Mouse (Mus musculus): ENCODE results near the gene Dnajb13. TPM values are rescaled to one million over a fixed set of nuclear protein-coding genes. Genes with fewer than 3 reads are reported as not detected.
"Not testable (repeated sequence)": the region's sequence is repeated elsewhere in the genome, so short reads cannot be mapped to it uniquely, and the experiment has no call there.

Gene Dnajb13
- polyA plus RNA-seq, 1 experiment from 2014 or later = 4.7 TPM

DNA sequence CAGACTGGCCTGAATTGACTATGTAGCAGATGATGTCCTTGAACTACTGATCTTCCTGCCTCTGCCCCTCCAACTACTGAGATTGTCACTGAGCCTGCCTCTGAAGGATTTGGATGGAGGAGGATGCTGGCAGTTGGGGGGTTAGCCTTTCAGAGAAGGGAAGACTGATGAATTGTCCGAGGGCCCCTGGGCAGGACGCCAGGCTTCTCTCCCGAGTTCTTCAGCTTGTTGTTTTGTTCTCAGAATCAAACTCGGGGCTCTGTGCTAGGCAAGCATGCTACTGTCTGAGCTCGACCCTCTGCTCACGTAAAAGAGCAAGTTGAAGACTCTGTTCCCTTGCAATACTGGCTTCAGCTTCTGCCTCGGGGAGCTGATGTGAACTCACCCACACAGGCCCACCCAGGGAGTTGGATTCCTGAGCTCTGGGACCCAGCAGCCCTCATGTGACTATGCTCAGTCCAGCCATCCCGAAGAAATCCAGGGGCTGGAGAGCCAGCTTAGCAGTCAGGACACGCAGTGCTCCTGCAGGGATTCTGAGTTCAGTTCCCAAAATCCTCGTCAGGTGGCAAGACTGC is 26.2 kb downstream of the Dnajb13 start:
- Histone ChIP-seq H3K4me2 (ENCODE audit: low read depth, low read length) (no peak overlapping the region), H3K4me1 (ENCODE audit: control insufficient read depth, insufficient read depth, low read length) (peaks cover 6% of the 10 kb centered on the region; the same call in 1 of the 2 replicates), H3K36me3 (ENCODE audit: control insufficient read depth, insufficient read depth, low read length) (no peaks in the 10 kb centered on the region), H3K9me3 (ENCODE audit: control insufficient read depth, low read length) (no peaks in the 10 kb centered on the region), H3K27me3 (replicated peaks; ENCODE audit: control insufficient read depth, insufficient read depth, low read length) (no peaks in the 10 kb centered on the region), H3K4me3 (ENCODE audit: low read depth, low read length) (no peak overlapping the region), H3K27ac (replicated peaks; ENCODE audit: low read depth, low read length) (no peak overlapping the region; the same call in 1 of the 2 replicates), H3K9ac (ENCODE audit: low read depth, low read length) (no peak overlapping the region)
- 31% methylated on average over 10 of the region's 10 CpGs for WGBS
- peak; percentile 39 for DNase-seq (ENCODE audit: low spot score)
- ATAC-seq (ENCODE audit: low read depth) = no peak

DNA sequence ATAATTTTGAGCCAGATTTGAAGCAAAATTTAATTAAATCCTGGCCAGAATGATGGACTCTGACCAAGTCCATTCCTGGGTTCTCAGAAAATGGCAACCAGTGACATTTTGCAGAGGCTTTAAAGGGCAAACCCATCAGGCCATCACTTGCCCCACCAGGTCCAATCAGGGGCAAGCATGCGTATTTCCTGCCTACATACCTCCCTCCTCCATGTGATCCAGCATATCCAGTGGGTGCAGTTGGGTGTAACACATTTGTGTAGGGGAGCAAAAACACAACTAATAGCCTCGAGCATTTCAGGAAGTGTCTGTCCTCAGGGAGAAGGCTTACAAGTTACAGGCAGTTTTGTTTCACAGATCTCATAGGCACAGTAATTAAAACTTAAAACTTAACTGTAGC is 27.5 kb downstream of the Dnajb13 start:
- Histone ChIP-seq H3K4me3 (ENCODE audit: low read depth, low read length) (no peak overlapping the region), H3K36me3 (ENCODE audit: control insufficient read depth, insufficient read depth, low read length) (no peaks in the 10 kb centered on the region), H3K27ac (replicated peaks; ENCODE audit: low read depth, low read length) (no peak overlapping the region), H3K9me3 (ENCODE audit: control insufficient read depth, low read length) (no peaks in the 10 kb centered on the region), H3K9ac (ENCODE audit: low read depth, low read length) (no peak overlapping the region), H3K4me1 (ENCODE audit: control insufficient read depth, insufficient read depth, low read length) (no peaks in the 10 kb centered on the region), H3K27me3 (replicated peaks; ENCODE audit: control insufficient read depth, insufficient read depth, low read length) (no peaks in the 10 kb centered on the region), H3K4me2 (ENCODE audit: low read depth, low read length) (no peak overlapping the region)
- WGBS = 59% methylated on average over 2 of the region's 2 CpGs
- DNase-seq (ENCODE audit: low spot score) = no peak
- ATAC-seq (ENCODE audit: low read depth) = no peak

DNA sequence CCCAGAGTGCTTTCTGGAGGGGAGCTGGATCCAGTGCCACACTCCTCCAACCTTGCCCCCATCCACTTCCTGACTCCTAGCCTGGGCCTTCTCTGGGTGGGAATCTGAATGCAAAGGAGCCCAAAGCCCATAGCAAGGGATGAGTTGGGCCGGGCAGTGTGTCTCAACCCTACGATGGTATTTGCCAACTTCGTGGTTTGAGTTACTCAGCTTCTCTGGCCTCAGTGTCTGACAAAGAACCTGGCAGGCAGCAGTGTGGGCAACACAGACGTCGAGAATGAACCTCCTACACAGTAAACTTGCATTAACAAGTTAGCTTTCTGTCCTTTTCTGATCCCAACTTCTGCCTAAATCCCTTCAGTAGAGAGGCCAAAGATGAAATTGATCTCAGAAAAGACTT is 30.3 kb downstream of the Dnajb13 start:
- no peak for DNase-seq (ENCODE audit: low spot score)
- Histone ChIP-seq H3K9me3 (ENCODE audit: control insufficient read depth, low read length) (no peaks in the 10 kb centered on the region), H3K27me3 (replicated peaks; ENCODE audit: control insufficient read depth, insufficient read depth, low read length) (no peaks in the 10 kb centered on the region), H3K36me3 (ENCODE audit: control insufficient read depth, insufficient read depth, low read length) (no peaks in the 10 kb centered on the region), H3K4me1 (ENCODE audit: control insufficient read depth, insufficient read depth, low read length) (no peaks in the 10 kb centered on the region), H3K27ac (replicated peaks; ENCODE audit: low read depth, low read length) (no peak overlapping the region), H3K4me3 (ENCODE audit: low read depth, low read length) (no peak overlapping the region), H3K9ac (ENCODE audit: low read depth, low read length) (no peak overlapping the region), H3K4me2 (ENCODE audit: low read depth, low read length) (no peak overlapping the region)
- WGBS = 80% methylated on average over 5 of the region's 5 CpGs
- no peak for ATAC-seq (ENCODE audit: low read depth)

DNA sequence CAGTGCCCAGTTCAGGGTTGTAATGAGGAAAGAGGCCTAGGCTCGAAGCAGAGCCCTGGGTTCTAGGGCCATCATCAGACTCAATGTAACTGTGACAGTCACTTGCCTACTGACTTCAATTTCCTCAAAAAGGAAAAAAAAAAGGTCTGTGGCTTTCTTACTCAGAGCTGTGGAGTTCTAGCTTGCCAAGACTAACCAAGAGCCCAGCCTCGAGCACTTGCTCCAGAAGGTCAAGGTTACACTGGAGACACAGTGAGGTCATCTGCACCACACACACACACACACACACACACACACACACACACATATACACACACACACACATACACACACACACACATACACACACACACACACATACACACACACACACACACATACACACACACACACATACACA is 32.7 kb downstream of the Dnajb13 start:
- 94% methylated on average over 1 of the region's 2 CpGs for WGBS
- H3K9me3 ChIP-seq (ENCODE audit: control insufficient read depth, low read length); H3K4me2 ChIP-seq (ENCODE audit: low read depth, low read length); ATAC-seq (ENCODE audit: low read depth); H3K4me3 ChIP-seq (ENCODE audit: low read depth, low read length); DNase-seq (ENCODE audit: low spot score); H3K36me3 ChIP-seq (ENCODE audit: control insufficient read depth, insufficient read depth, low read length); H3K4me1 ChIP-seq (ENCODE audit: control insufficient read depth, insufficient read depth, low read length); H3K9ac ChIP-seq (ENCODE audit: low read depth, low read length); H3K27ac ChIP-seq (replicated peaks; ENCODE audit: low read depth, low read length); H3K27me3 ChIP-seq (replicated peaks; ENCODE audit: control insufficient read depth, insufficient read depth, low read length): not testable (repeated sequence)

DNA sequence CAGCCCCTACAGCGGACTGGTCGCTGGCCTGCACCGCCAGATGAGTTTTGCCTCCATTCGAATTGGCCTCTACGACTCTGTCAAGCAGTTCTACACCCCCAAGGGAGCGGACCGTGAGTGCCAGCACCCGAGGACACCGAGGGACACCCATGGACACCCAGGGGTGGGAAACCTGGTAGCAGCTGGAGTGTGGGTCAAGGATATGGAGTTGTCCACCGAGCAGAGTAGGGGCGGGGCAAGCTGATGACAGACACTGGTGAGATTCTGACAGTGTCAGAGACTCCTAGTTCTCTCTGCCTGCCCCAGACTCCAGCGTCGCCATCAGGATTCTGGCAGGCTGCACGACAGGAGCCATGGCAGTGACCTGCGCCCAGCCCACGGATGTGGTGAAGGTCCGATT is 34.6 kb downstream of the Dnajb13 start:
- ATAC-seq (ENCODE audit: low read depth) (0 out of 2 replicates have a peak, but pooled peaks have one; percentile 6), DNase-seq (ENCODE audit: low spot score) (no peak)
- Histone ChIP-seq H3K9me3 (ENCODE audit: control insufficient read depth, low read length) (no peaks in the 10 kb centered on the region), H3K27ac (replicated peaks; ENCODE audit: low read depth, low read length) (no peak overlapping the region), H3K4me1 (ENCODE audit: control insufficient read depth, insufficient read depth, low read length) (no peaks in the 10 kb centered on the region), H3K4me2 (ENCODE audit: low read depth, low read length) (no peak overlapping the region), H3K36me3 (ENCODE audit: control insufficient read depth, insufficient read depth, low read length) (no peaks in the 10 kb centered on the region), H3K4me3 (ENCODE audit: low read depth, low read length) (no peak overlapping the region), H3K27me3 (replicated peaks; ENCODE audit: control insufficient read depth, insufficient read depth, low read length) (no peaks in the 10 kb centered on the region), H3K9ac (ENCODE audit: low read depth, low read length) (no peak overlapping the region)
- 82% methylated on average over 17 of the region's 17 CpGs for WGBS

DNA sequence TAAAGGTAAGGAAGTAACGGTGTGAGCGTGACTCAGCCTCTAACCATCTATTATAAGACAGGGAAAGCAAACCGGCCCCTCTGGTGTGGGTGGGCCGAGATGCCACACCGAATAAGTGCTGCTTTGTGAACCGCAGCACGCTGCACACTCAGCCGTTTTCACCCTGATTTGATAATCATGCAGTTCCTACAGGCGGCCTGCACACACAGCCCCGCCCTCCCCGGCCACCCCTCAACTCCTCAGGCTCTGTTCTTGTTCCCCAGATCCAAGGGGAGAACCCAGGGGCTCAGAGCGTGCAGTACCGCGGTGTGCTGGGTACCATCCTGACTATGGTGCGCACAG is 35.0 kb downstream of the Dnajb13 start:
- peak; percentile 53 for DNase-seq (ENCODE audit: low spot score)
- H3K4me1 ChIP-seq (ENCODE audit: control insufficient read depth, insufficient read depth, low read length) = no peaks in the 10 kb centered on the region; the same call in 1 of the 2 replicates
- WGBS = 66% methylated on average over 15 of the region's 15 CpGs

DNA sequence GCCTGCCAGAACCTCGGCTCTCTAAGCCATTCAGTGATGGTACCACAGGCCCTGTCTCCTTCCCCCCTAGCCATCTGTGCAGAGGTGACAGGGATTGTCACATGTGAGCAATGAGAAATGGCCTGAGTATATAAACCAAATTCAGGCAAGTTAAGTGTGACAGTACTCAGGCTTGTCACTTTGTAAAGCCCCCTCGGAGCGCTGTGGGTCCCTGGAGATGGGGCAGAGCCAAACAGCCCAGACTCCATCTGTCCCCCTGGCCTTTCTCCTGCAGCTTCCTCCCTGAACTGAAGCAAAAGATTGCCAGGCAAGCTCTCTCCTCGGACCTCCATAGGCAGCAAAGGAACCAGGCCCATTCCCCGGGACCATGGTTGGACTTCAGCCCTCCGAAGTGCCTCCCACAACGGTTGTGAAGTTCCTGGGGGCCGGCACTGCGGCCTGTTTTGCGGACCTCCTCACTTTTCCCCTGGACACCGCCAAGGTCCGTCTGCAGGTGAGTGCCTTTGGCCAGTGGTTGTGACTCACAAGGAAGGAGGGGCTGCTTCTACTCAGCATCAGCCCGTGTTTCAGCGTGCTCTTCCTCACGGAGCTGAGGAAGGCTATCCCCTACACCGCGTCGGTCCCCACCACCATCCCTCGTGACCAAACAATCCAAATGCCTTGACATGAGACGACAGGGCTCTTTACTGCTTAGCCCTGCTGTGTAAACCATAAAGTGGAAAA is 35.5 kb downstream of the Dnajb13 start:
- Histone ChIP-seq H3K9me3 (ENCODE audit: control insufficient read depth, low read length) (no peaks in the 10 kb centered on the region), H3K4me3 (ENCODE audit: low read depth, low read length) (no peak overlapping the region), H3K9ac (ENCODE audit: low read depth, low read length) (no peak overlapping the region), H3K4me2 (ENCODE audit: low read depth, low read length) (no peak overlapping the region), H3K27me3 (replicated peaks; ENCODE audit: control insufficient read depth, insufficient read depth, low read length) (no peaks in the 10 kb centered on the region), H3K4me1 (ENCODE audit: control insufficient read depth, insufficient read depth, low read length) (no peaks in the 10 kb centered on the region; the same call in 1 of the 2 replicates), H3K36me3 (ENCODE audit: control insufficient read depth, insufficient read depth, low read length) (no peaks in the 10 kb centered on the region), H3K27ac (replicated peaks; ENCODE audit: low read depth, low read length) (no peak overlapping the region; the same call in 1 of the 2 replicates)
- DNase-seq (ENCODE audit: low spot score) (no peak), ATAC-seq (ENCODE audit: low read depth) (no peak)
- WGBS = 75% methylated on average over 20 of the region's 20 CpGs

More for the DNA sequence above, 35.0 kb downstream of the Dnajb13 start:
- Histone ChIP-seq H3K4me3 (ENCODE audit: low read depth, low read length) (no peak overlapping the region), H3K36me3 (ENCODE audit: control insufficient read depth, insufficient read depth, low read length) (no peaks in the 10 kb centered on the region), H3K9me3 (ENCODE audit: control insufficient read depth, low read length) (no peaks in the 10 kb centered on the region), H3K27ac (replicated peaks; ENCODE audit: low read depth, low read length) (no peak overlapping the region; the same call in 1 of the 2 replicates), H3K9ac (ENCODE audit: low read depth, low read length) (no peak overlapping the region), H3K27me3 (replicated peaks; ENCODE audit: control insufficient read depth, insufficient read depth, low read length) (no peaks in the 10 kb centered on the region), H3K4me2 (ENCODE audit: low read depth, low read length) (no peak overlapping the region)
- ATAC-seq (ENCODE audit: low read depth) = peak; percentile 58

DNA sequence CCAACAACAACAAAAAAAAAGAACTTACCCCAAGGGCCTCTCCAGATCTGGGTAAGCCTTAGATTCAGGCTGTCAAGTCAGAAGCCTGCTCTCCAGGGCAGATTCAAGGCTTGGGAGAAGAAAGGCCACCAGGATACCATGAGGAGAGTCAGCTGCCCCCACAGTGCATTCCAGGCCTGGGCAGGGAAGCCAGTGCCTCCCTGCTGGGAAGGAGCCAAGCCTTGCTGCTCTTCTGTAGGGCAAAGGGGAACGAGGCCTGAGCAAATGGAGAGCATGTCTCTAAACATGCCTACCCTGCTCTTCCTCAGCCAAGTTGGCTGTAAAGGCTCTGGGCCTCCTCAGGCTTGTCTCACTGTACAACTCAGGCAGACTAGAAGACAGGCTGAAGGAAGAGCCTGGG is 40.1 kb downstream of the Dnajb13 start:
- no peak overlapping the region for H3K27ac ChIP-seq (replicated peaks; ENCODE audit: low read depth, low read length)
- no peaks in the 10 kb centered on the region for H3K27me3 ChIP-seq (replicated peaks; ENCODE audit: control insufficient read depth, insufficient read depth, low read length)
- no peaks in the 10 kb centered on the region for H3K9me3 ChIP-seq (ENCODE audit: control insufficient read depth, low read length)
- ATAC-seq (ENCODE audit: low read depth) = no peak
- DNase-seq (ENCODE audit: low spot score) = peak; percentile 32
- no peaks in the 10 kb centered on the region; the same call in 1 of the 2 replicates for H3K4me1 ChIP-seq (ENCODE audit: control insufficient read depth, insufficient read depth, low read length)
- 33% methylated on average over 1 of the region's 1 CpGs for WGBS
- no peak overlapping the region for H3K4me3 ChIP-seq (ENCODE audit: low read depth, low read length)
- no peak overlapping the region for H3K9ac ChIP-seq (ENCODE audit: low read depth, low read length)
- H3K36me3 ChIP-seq (ENCODE audit: control insufficient read depth, insufficient read depth, low read length) = peaks cover 6% of the 10 kb centered on the region
- no peak overlapping the region for H3K4me2 ChIP-seq (ENCODE audit: low read depth, low read length)

Data from embryonic facial prominence, embryonic 14.5 days (tissue).